Comparison of ENCODE assay signal across 14 mouse cellular contexts in genomic region chr13:76410665-76411064, GRCm38 (mm10). TPM values are rescaled to one million over a fixed set of nuclear protein-coding genes. Genes with fewer than 3 reads are reported as not detected.
DNase-seq lines count a peak whose midpoint lies in the region; ATAC-seq and TF ChIP-seq lines count a peak whose summit lies in the region.
"Had no signal": no experiment of that assay in that cellular context is flagged by ENCODE, and none has a peak within 500 bp of the region (broad histone marks: within the 10 kb centered on the region; RNA-seq: fewer than 3 reads in every experiment).

No protein-coding gene starts in this region.

- peak; percentile 7 for DNase-seq in gastrocnemius, adult 18-20 months (ENCODE audit: low spot score)
- DNase-seq in gastrocnemius, adult 8-10 months (ENCODE audit: low spot score in 2 of 2) = no peak
- DNase-seq in left cerebral cortex, adult 2 months (ENCODE audit: extremely low spot score in 1 of 2, low spot score in 2 of 2) = no peak
- no peak for DNase-seq in left cerebral cortex, postnatal 10 days (ENCODE audit: extremely low spot score in 1 of 2, low spot score in 2 of 2)
- DNase-seq in skeletal muscle tissue, adult 2 months (ENCODE audit: low read depth, low spot score) = peak; percentile 10
- no peak for DNase-seq in ovary, postnatal 10 days (ENCODE audit: low spot score)
- no peak for DNase-seq in spleen, adult 12 weeks (ENCODE audit: low spot score)
- DNase-seq: cerebellum, adult 9-10 months; kidney, adult 18-20 months; thymus, adult 18-20 months had no signal

- TF ChIP-seq CTCF in left cerebral cortex, adult 2 months (IDR thresholded peaks at IDR 0.05) = peak; percentile 16

- intact Hi-C loops in left cerebral cortex, adult 2 months (cut with DNase I) = loop anchor here (5.0 kb wide), 1 partner anchor 272 kb away; no protein-coding TSS in a partner anchor
- intact Hi-C loops in left cerebral cortex, postnatal 10 days (cut with DNase I) = no loop called here

- H3K27ac ChIP-seq in left cerebral cortex, adult 2 months = no peak overlapping the region
- H3K27ac ChIP-seq: hindbrain, embryonic 13.5 days; limb, embryonic 10.5 days; liver, embryonic 14.5 days had no signal

- ATAC-seq in granulocyte monocyte progenitor cell, adult 5-6 weeks (replicated peaks; ENCODE audit: poor library complexity, severe bottlenecking) = peak; percentile 81

- no peak overlapping the region for H3K4me3 ChIP-seq in left cerebral cortex, adult 2 months
- H3K4me3 ChIP-seq: hindbrain, embryonic 13.5 days; limb, embryonic 10.5 days had no signal

RNA-seq across cellular contexts. Expression of gene Mctp1, which starts 26.3 kb away (rescaled TPM):
- total RNA-seq in gastrocnemius, adult 18-20 months (2021) = 1 to 10 TPM; 1.4 to 1.6 TPM
- total RNA-seq in gastrocnemius, adult 8-10 months (2022) = 1 to 10 TPM in 1 of 4 experiments, under 1 TPM in 3; 0.53 to 1.1 (median 0.72) TPM
- total RNA-seq in left cerebral cortex, adult 2 months (2021) = 10 to 100 TPM; 38.9 to 46.2 TPM
- total RNA-seq in left cerebral cortex, postnatal 10 days (2021) = 10 to 100 TPM; 37.8 to 43.3 TPM
- 42.4 and 50.0 TPM in 2 replicates for total RNA-seq in granulocyte monocyte progenitor cell, adult 5-6 weeks (2014; fragmentation: Nextera tagmentation)
- 70.2 and 82.8 TPM in 2 replicates for total RNA-seq in granulocyte monocyte progenitor cell, adult 5-6 weeks (2017)

Comparison
In these comparisons a context has a peak if more than half of its experiments do, and no peak if none do; other contexts are left out.
1. DNase-seq: peak in gastrocnemius, adult 18-20 months (single experiment) and skeletal muscle tissue, adult 2 months (single experiment); none in gastrocnemius, adult 8-10 months (0 of 2), left cerebral cortex, adult 2 months (0 of 2), left cerebral cortex, postnatal 10 days (0 of 2), ovary, postnatal 10 days (single experiment) and spleen, adult 12 weeks (single experiment).
2. RNA of gene Mctp1, which starts 26.3 kb away (total RNA-seq): 42.4 to 82.8 TPM in granulocyte monocyte progenitor cell, adult 5-6 weeks, 38.9 to 46.2 TPM in left cerebral cortex, adult 2 months and 37.8 to 43.3 TPM in left cerebral cortex, postnatal 10 days; 1.4 to 1.6 TPM in gastrocnemius, adult 18-20 months and 0.53 to 1.1 TPM in gastrocnemius, adult 8-10 months; every median in the first group is over 10 times any median in the second.